Mouse (Mus musculus) kidney, embryonic 16.5 days (tissue): ENCODE results near the gene Ostf1. TPM values are rescaled to one million over a fixed set of nuclear protein-coding genes. Genes with fewer than 3 reads are reported as not detected.

Source experiments
- ATAC-seq: fragments of 200-750 bp; cut with Nextera tagmentation; 2 replicates; pipeline ENCODE4 v1.8.0; 2017; ENCODE audit warnings: moderate TSS enrichment; ENCODE audit not compliant: low FRiP score, low TSS enrichment
- H3K27ac ChIP-seq: fragments of 300-500 bp; sonication (generic); 2 replicates; pipeline ENCODE4 v1.5.1; 2014; ENCODE audit warnings: low read length
- H3K27me3 ChIP-seq: fragments of 300-500 bp; sonication (generic); 2 replicates; pipeline ENCODE4 v1.6.1; 2014; ENCODE audit warnings: low read length, control low read depth, mixed read lengths; ENCODE audit not compliant: insufficient read depth
- H3K36me3 ChIP-seq: fragments of 300-500 bp; sonication (generic); 2 replicates; pipeline ENCODE4 v1.6.1; 2014; ENCODE audit warnings: low read length, control low read depth, mixed read lengths; ENCODE audit not compliant: insufficient read depth
- H3K4me1 ChIP-seq: fragments of 300-500 bp; sonication (generic); 2 replicates; pipeline ENCODE4 v1.6.1; 2014; ENCODE audit warnings: low read length, control low read depth, mixed read lengths; ENCODE audit not compliant: insufficient read depth
- H3K4me2 ChIP-seq: fragments of 300-500 bp; sonication (generic); replicated peaks from 2 replicates; pipeline ENCODE4 v1.6.1; 2014; ENCODE audit warnings: low read depth, low read length
- H3K4me3 ChIP-seq: fragments of 300-500 bp; sonication (generic); 2 replicates; pipeline ENCODE4 v1.5.1; 2014; ENCODE audit warnings: mild to moderate bottlenecking, low read length
- H3K9ac ChIP-seq: fragments of 300-500 bp; sonication (generic); replicated peaks from 2 replicates; pipeline ENCODE4 v1.6.1; 2014; ENCODE audit warnings: low read length
- H3K9me3 ChIP-seq: fragments of 300-500 bp; sonication (generic); 2 replicates; pipeline ENCODE4 v1.6.1; 2016; ENCODE audit warnings: low read length, control low read depth
- WGBS: fragments of 180-500 bp; shearing (Covaris S2); extraction: QIAGEN DNeasy Blood & Tissue Kit; methylation state at CpG from one replicate; pipeline ENCODE4 v1.1.7; 2014; 5-methylcytosine and 5-hydroxymethylcytosine counted together
- polyA plus RNA-seq: library from polyadenylated mRNA; unstranded; fragments of >200 nt; fragmentation: Nextera tagmentation; extraction: Ambion mirVana; gene quantifications from 2 replicates; pipeline ENCODE4 v1.2.1, GENCODE M21; 2015

Gene Ostf1
- polyA plus RNA-seq, 1 experiment from 2014 or later: 150 TPM

- WGBS: 54% methylated on average over 13 of the region's 13 CpGs
- ATAC-seq: no peak
- Histone ChIP-seq H3K4me2 (peak overlapping the region; percentile 54), H3K27me3 (no peaks in the 10 kb centered on the region), H3K9me3 (no peaks in the 10 kb centered on the region), H3K36me3 (no peaks in the 10 kb centered on the region), H3K9ac (peak overlapping the region; percentile 64), H3K27ac (peak overlapping the region; percentile 59), H3K4me3 (peak overlapping the region; percentile 84), H3K4me1 (peaks cover 19% of the 10 kb centered on the region)
Observed at GRCm38 (mm10) chr19:18632231-18633185, 885 bp upstream of the Ostf1 start.

- under 1% methylated on average over 40 of the region's 40 CpGs for WGBS
- peak; percentile 70 for ATAC-seq
- Histone ChIP-seq H3K4me1 (peaks cover 21% of the 10 kb centered on the region), H3K4me2 (peak overlapping the region; percentile 54), H3K27me3 (no peaks in the 10 kb centered on the region), H3K9me3 (no peaks in the 10 kb centered on the region), H3K9ac (peak overlapping the region; percentile 88), H3K4me3 (peak overlapping the region; percentile 84), H3K27ac (peak overlapping the region; percentile 95), H3K36me3 (no peaks in the 10 kb centered on the region)
Observed at GRCm38 (mm10) chr19:18631161-18631643, 421 bp downstream of the Ostf1 start.

DNA sequence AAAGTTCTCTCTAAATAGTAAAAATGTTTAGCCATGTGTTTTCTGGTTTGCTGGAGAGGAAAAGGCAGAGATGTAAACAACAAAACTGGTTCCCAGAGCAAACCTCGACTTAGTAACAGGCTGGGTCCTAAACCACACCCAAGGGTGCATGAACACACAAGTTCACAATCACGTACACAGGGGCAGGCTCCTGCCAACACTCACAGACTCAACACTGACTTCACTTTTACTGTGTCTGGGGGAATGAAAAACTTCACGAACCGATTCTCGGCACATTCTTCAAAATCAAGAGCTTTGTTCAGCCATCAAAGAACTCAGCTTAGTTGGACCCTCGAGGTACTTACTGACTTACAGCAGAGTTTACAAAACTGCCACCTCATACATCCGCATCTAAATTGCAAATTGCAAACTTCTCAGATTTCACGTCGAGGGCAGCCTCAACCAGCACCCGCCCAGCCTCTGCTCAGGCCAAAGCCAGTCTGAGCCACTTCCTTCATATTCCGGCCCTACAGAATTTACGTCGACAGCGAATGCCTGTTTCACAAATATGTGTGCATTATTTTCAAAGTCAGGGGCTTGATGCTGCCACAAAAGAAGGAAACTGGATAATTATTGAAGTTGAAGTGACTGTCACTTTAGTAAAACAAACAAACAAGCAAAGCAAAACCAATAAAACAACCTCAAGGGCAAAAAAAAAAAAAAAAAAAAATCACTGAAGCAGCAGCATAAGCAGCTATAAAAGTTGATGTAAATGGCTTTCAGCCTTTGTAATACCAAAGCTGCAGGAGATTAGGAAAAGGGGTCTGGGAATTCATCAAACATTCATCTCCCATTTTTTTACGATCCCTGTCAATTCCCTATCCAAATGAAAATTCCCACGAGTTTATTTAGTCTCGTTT is 1.2 kb downstream of the Ostf1 start:
- WGBS: 6% methylated on average over 17 of the region's 17 CpGs
- H3K4me1 ChIP-seq: peaks cover 23% of the 10 kb centered on the region
- no peaks in the 10 kb centered on the region for H3K36me3 ChIP-seq
- ATAC-seq: no peak
- H3K4me3 ChIP-seq: peak overlapping the region; percentile 84
- H3K9me3 ChIP-seq: no peaks in the 10 kb centered on the region
- H3K4me2 ChIP-seq: peak overlapping the region; percentile 54
- no peaks in the 10 kb centered on the region for H3K27me3 ChIP-seq
- H3K27ac ChIP-seq: peak overlapping the region; percentile 95
- H3K9ac ChIP-seq: peak overlapping the region; percentile 88

DNA sequence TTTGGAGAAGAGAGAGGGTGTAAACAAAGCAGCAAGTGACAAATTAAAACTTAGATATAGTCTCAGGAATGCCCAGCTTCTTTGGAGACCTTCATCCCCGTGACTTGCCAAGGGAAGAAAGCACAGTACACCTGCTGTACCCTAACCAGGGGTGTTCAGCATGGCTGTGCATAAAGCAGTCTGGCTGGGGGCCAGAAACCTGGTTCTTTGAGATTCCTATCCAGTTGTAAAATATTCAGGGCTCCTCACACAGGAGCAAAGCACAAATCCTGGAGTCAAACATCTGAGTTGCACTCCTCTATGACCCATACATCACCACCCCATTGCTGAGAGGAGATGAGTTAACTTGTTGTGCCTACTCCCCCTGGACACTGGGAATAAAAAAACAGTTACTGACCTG is 2.0 kb downstream of the Ostf1 start:
- Histone ChIP-seq H3K4me3 (peak overlapping the region; percentile 12; the same call in 1 of the 2 replicates), H3K36me3 (no peaks in the 10 kb centered on the region), H3K9ac (peak overlapping the region; percentile 27; the same call in 1 of the 2 replicates), H3K4me2 (peak overlapping the region; percentile 54), H3K4me1 (peaks cover 23% of the 10 kb centered on the region), H3K27ac (peak overlapping the region; percentile 95), H3K9me3 (no peaks in the 10 kb centered on the region), H3K27me3 (no peaks in the 10 kb centered on the region)
- ATAC-seq: peak; percentile 21; the same call in 1 of the 2 replicates
- WGBS: 30% methylated on average over 1 of the region's 1 CpGs

GRCm38 (mm10) chr19:18623894-18624293 is 7.7 kb downstream of the Ostf1 start:
- Histone ChIP-seq H3K4me1 (peaks cover 11% of the 10 kb centered on the region; the same call in 1 of the 2 replicates), H3K4me2 (no peak overlapping the region), H3K27me3 (no peaks in the 10 kb centered on the region), H3K9ac (no peak overlapping the region), H3K36me3 (no peaks in the 10 kb centered on the region), H3K27ac (no peak overlapping the region), H3K4me3 (no peak overlapping the region), H3K9me3 (no peaks in the 10 kb centered on the region)
- WGBS: 77% methylated on average over 2 of the region's 2 CpGs
- ATAC-seq: no peak

- WGBS: 84% methylated on average over 1 of the region's 1 CpGs
Observed at GRCm38 (mm10) chr19:18619691-18620090, 11.9 kb downstream of the Ostf1 start.

DNA sequence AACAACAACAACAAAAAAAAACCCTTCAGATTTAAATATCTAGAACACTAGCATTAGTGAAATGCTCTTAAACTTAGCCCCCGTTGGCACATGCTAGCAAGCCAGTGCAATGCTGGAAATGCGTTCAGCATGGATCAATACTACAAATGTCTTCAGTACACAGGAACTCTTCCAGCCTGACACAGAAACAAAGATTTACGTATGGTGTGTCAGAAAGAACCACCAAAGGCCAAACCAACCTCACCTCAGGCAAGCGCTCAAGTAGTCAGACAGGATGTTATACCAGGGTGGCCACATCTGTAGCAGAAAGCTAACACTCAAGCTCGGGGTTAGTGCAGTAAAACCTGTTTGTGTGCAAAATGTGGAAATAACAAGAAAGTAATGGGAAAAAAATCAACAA is 12.6 kb downstream of the Ostf1 start:
- ATAC-seq: no peak
- Histone ChIP-seq H3K9ac (no peak overlapping the region), H3K27me3 (no peaks in the 10 kb centered on the region), H3K36me3 (no peaks in the 10 kb centered on the region), H3K9me3 (no peaks in the 10 kb centered on the region), H3K4me3 (no peak overlapping the region), H3K4me2 (no peak overlapping the region), H3K27ac (no peak overlapping the region), H3K4me1 (peaks cover 16% of the 10 kb centered on the region)
- WGBS: 54% methylated on average over 5 of the region's 5 CpGs

More at GRCm38 (mm10) chr19:18619691-18620090, 11.9 kb downstream of the Ostf1 start:
- no peak overlapping the region for H3K4me2 ChIP-seq
- H3K9ac ChIP-seq: no peak overlapping the region
- H3K36me3 ChIP-seq: no peaks in the 10 kb centered on the region
- H3K4me1 ChIP-seq: peaks cover 16% of the 10 kb centered on the region
- ATAC-seq: no peak
- no peak overlapping the region for H3K27ac ChIP-seq
- H3K9me3 ChIP-seq: no peaks in the 10 kb centered on the region
- no peaks in the 10 kb centered on the region for H3K27me3 ChIP-seq
- no peak overlapping the region for H3K4me3 ChIP-seq

- ATAC-seq: no peak
- Histone ChIP-seq H3K36me3 (no peaks in the 10 kb centered on the region), H3K27ac (no peak overlapping the region), H3K4me2 (no peak overlapping the region), H3K9me3 (no peaks in the 10 kb centered on the region), H3K4me3 (no peak overlapping the region), H3K9ac (no peak overlapping the region), H3K4me1 (peaks cover 16% of the 10 kb centered on the region), H3K27me3 (no peaks in the 10 kb centered on the region)
- WGBS: 86% methylated on average over 1 of the region's 1 CpGs
Observed at GRCm38 (mm10) chr19:18617504-18617903, 14.1 kb downstream of the Ostf1 start.

GRCm38 (mm10) chr19:18615680-18616240 is 15.9 kb downstream of the Ostf1 start:
- Histone ChIP-seq H3K36me3 (no peaks in the 10 kb centered on the region), H3K4me2 (no peak overlapping the region), H3K9me3 (no peaks in the 10 kb centered on the region), H3K27me3 (no peaks in the 10 kb centered on the region), H3K4me3 (no peak overlapping the region), H3K4me1 (peaks cover 16% of the 10 kb centered on the region), H3K27ac (peak overlapping the region; percentile 74), H3K9ac (no peak overlapping the region)
- ATAC-seq: no peak
- 73% methylated on average over 9 of the region's 9 CpGs for WGBS
